Mouse (Mus musculus) stomach, embryonic 16.5 days (tissue): ENCODE data around the gene Gm15217. TPM values are rescaled to one million over a fixed set of nuclear protein-coding genes. Genes with fewer than 3 reads are reported as not detected.

Experiments
- ATAC-seq: fragments of 200-750 bp; cut with Nextera tagmentation; 2 replicates; pipeline ENCODE4 v1.8.0; 2017; ENCODE audit warnings: moderate number of reproducible peaks, moderate TSS enrichment; ENCODE audit not compliant: insufficient read depth, low FRiP score
- H3K27ac ChIP-seq: fragments of 300-500 bp; sonication (generic); 2 replicates; pipeline ENCODE4 v1.5.1; 2014; ENCODE audit warnings: low read length
- H3K27me3 ChIP-seq: fragments of 300-500 bp; sonication (generic); 2 replicates; pipeline ENCODE4 v1.6.1; 2014; ENCODE audit warnings: low read length, control low read depth, mixed read lengths; ENCODE audit not compliant: control insufficient read depth, insufficient read depth
- H3K36me3 ChIP-seq: fragments of 300-500 bp; sonication (generic); 2 replicates; pipeline ENCODE4 v1.6.1; 2014; ENCODE audit warnings: low read length; ENCODE audit not compliant: control insufficient read depth, insufficient read depth
- H3K4me1 ChIP-seq: fragments of 300-500 bp; sonication (generic); 2 replicates; pipeline ENCODE4 v1.6.1; 2014; ENCODE audit warnings: low read length, control low read depth, mixed read lengths; ENCODE audit not compliant: control insufficient read depth, insufficient read depth
- H3K4me2 ChIP-seq: fragments of 300-500 bp; sonication (generic); 2 replicates; pipeline ENCODE4 v1.6.1; 2014; ENCODE audit warnings: low read depth, low read length, mixed read lengths
- H3K4me3 ChIP-seq: fragments of 300-500 bp; sonication (generic); replicated peaks from 2 replicates; pipeline ENCODE4 v1.5.1; 2014; ENCODE audit warnings: mild to moderate bottlenecking, low read length
- H3K9ac ChIP-seq: fragments of 300-500 bp; sonication (generic); 2 replicates; pipeline ENCODE4 v1.6.1; 2014; ENCODE audit warnings: low read length
- H3K9me3 ChIP-seq: fragments of 300-500 bp; sonication (generic); replicated peaks from 2 replicates; pipeline ENCODE4 v1.6.1; 2016; ENCODE audit warnings: low read length, control low read depth; ENCODE audit not compliant: control insufficient read depth
- WGBS: fragments of 180-500 bp; shearing (Covaris S2); extraction: QIAGEN DNeasy Blood & Tissue Kit; methylation state at CpG from one replicate; pipeline ENCODE4 v1.1.7; 2014; 5-methylcytosine and 5-hydroxymethylcytosine counted together
- polyA plus RNA-seq: library from polyadenylated mRNA; unstranded; fragments of >200 nt; fragmentation: Nextera tagmentation; extraction: Ambion mirVana; gene quantifications from 2 replicates; pipeline ENCODE4 v1.2.1, GENCODE M21; 2015

Gene Gm15217
- polyA plus RNA-seq, 1 experiment from 2014 or later = 0.19 TPM

GRCm38 (mm10) chr14:46380286-46380721 lies 1.1 kb downstream of the Gm15217 start:
- Histone ChIP-seq H3K27ac (no peak overlapping the region), H3K4me1 (0 out of 2 replicates have a peak, but pooled peaks cover 10% of the 10 kb centered on the region), H3K9ac (peak overlapping the region; percentile 69), H3K4me2 (peak overlapping the region; percentile 55), H3K9me3 (no peaks in the 10 kb centered on the region), H3K27me3 (no peaks in the 10 kb centered on the region), H3K36me3 (no peaks in the 10 kb centered on the region), H3K4me3 (peak overlapping the region; percentile 32)
- 17% methylated on average over 31 of the region's 31 CpGs for WGBS
- peak; percentile 23; the same call in 1 of the 2 replicates for ATAC-seq

GRCm38 (mm10) chr14:46381457-46381856 lies 2.2 kb downstream of the Gm15217 start:
- H3K36me3 ChIP-seq = no peaks in the 10 kb centered on the region
- H3K27ac ChIP-seq = no peak overlapping the region
- H3K27me3 ChIP-seq = no peaks in the 10 kb centered on the region
- no peaks in the 10 kb centered on the region for H3K9me3 ChIP-seq
- H3K4me3 ChIP-seq = no peak overlapping the region
- no peak for ATAC-seq
- H3K9ac ChIP-seq = no peak overlapping the region
- 0 out of 2 replicates have a peak, but pooled peaks cover 10% of the 10 kb centered on the region for H3K4me1 ChIP-seq
- WGBS = 61% methylated on average over 6 of the region's 6 CpGs
- no peak overlapping the region for H3K4me2 ChIP-seq

GRCm38 (mm10) chr14:46384946-46385691 lies 5.9 kb downstream of the Gm15217 start:
- no peak for ATAC-seq
- WGBS = 15% methylated on average over 14 of the region's 14 CpGs

GRCm38 (mm10) chr14:46385701-46386477 lies 6.7 kb downstream of the Gm15217 start:
- peaks cover 9% of the 10 kb centered on the region; the same call in 1 of the 2 replicates for H3K4me1 ChIP-seq
- under 1% methylated on average over 39 of the region's 39 CpGs for WGBS
- H3K4me2 ChIP-seq = peak overlapping the region; percentile 63
- peak overlapping the region; percentile 57 for H3K27ac ChIP-seq
- H3K9ac ChIP-seq = peak overlapping the region; percentile 78
- ATAC-seq = no peak
- peaks cover 13% of the 10 kb centered on the region for H3K27me3 ChIP-seq
- peak overlapping the region; percentile 66 for H3K4me3 ChIP-seq
- H3K36me3 ChIP-seq = no peaks in the 10 kb centered on the region
- no peaks in the 10 kb centered on the region for H3K9me3 ChIP-seq

More at GRCm38 (mm10) chr14:46384946-46385691, 5.9 kb downstream of the Gm15217 start:
- Histone ChIP-seq H3K9ac (peak overlapping the region; percentile 78), H3K9me3 (no peaks in the 10 kb centered on the region), H3K4me1 (peaks cover 16% of the 10 kb centered on the region; the same call in 1 of the 2 replicates), H3K27ac (peak overlapping the region; percentile 57), H3K4me2 (peak overlapping the region; percentile 63), H3K27me3 (peaks cover 10% of the 10 kb centered on the region), H3K4me3 (peak overlapping the region; percentile 66), H3K36me3 (no peaks in the 10 kb centered on the region)

- Histone ChIP-seq H3K9ac (peak overlapping the region; percentile 78), H3K9me3 (no peaks in the 10 kb centered on the region), H3K4me1 (peaks cover 8% of the 10 kb centered on the region; the same call in 1 of the 2 replicates), H3K36me3 (no peaks in the 10 kb centered on the region), H3K4me2 (peak overlapping the region; percentile 63), H3K27me3 (peaks cover 13% of the 10 kb centered on the region), H3K4me3 (peak overlapping the region; percentile 66), H3K27ac (peak overlapping the region; percentile 70)
- under 1% methylated on average over 28 of the region's 28 CpGs for WGBS
- ATAC-seq = no peak
These were observed 7.5 kb downstream of the Gm15217 start for GRCm38 (mm10) chr14:46386478-46387356.

- peak; percentile 91 for ATAC-seq
- WGBS = 0% methylated on average over 27 of the region's 27 CpGs
- peak overlapping the region; percentile 63 for H3K4me2 ChIP-seq
- no peaks in the 10 kb centered on the region for H3K36me3 ChIP-seq
- peaks cover 8% of the 10 kb centered on the region; the same call in 1 of the 2 replicates for H3K4me1 ChIP-seq
- H3K9me3 ChIP-seq = no peaks in the 10 kb centered on the region
- peaks cover 16% of the 10 kb centered on the region for H3K27me3 ChIP-seq
- peak overlapping the region; percentile 78 for H3K9ac ChIP-seq
- H3K4me3 ChIP-seq = peak overlapping the region; percentile 66
- H3K27ac ChIP-seq = peak overlapping the region; percentile 94
These were observed 8.1 kb downstream of the Gm15217 start for GRCm38 (mm10) chr14:46387357-46387671.

- peak overlapping the region; percentile 94 for H3K27ac ChIP-seq
- H3K9me3 ChIP-seq = no peaks in the 10 kb centered on the region
- H3K4me1 ChIP-seq = peaks cover 8% of the 10 kb centered on the region; the same call in 1 of the 2 replicates
- peak overlapping the region; percentile 78 for H3K9ac ChIP-seq
- H3K4me3 ChIP-seq = peak overlapping the region; percentile 66
- H3K36me3 ChIP-seq = no peaks in the 10 kb centered on the region
- ATAC-seq = peak; percentile 12
- H3K4me2 ChIP-seq = peak overlapping the region; percentile 63
- H3K27me3 ChIP-seq = peaks cover 16% of the 10 kb centered on the region
- WGBS = under 1% methylated on average over 41 of the region's 41 CpGs
These were observed 8.7 kb downstream of the Gm15217 start for GRCm38 (mm10) chr14:46387821-46388481.

GRCm38 (mm10) chr14:46388636-46389035 lies 9.4 kb downstream of the Gm15217 start:
- no peaks in the 10 kb centered on the region for H3K9me3 ChIP-seq
- WGBS = under 1% methylated on average over 27 of the region's 27 CpGs
- H3K4me2 ChIP-seq = peak overlapping the region; percentile 63
- peak overlapping the region; percentile 94 for H3K27ac ChIP-seq
- ATAC-seq = no peak
- peak overlapping the region; percentile 66 for H3K4me3 ChIP-seq
- no peaks in the 10 kb centered on the region for H3K36me3 ChIP-seq
- peak overlapping the region; percentile 78 for H3K9ac ChIP-seq
- peaks cover 8% of the 10 kb centered on the region; the same call in 1 of the 2 replicates for H3K4me1 ChIP-seq
- peaks cover 16% of the 10 kb centered on the region for H3K27me3 ChIP-seq
